Mouse (Mus musculus) cortical plate, adult 2 months (tissue): ENCODE results near the gene Map3k14.

Experiments
- CTCF ChIP-seq: fragments of 200-500 bp; IDR thresholded peaks from 2 replicates; pipeline ENCODE4 v1.5.1; 2011; ENCODE audit warnings: mild to moderate bottlenecking, control low read depth, low read length; ENCODE audit not compliant: insufficient read depth; ENCODE audit errors: extremely low read depth
- POLR2A ChIP-seq: fragments of 200-500 bp; IDR thresholded peaks from 2 replicates; pipeline ENCODE4 v1.6.1; 2011; ENCODE audit warnings: mild to moderate bottlenecking, low read length, control low read depth; ENCODE audit not compliant: insufficient read depth; ENCODE audit errors: extremely low read depth

GRCm38 (mm10) chr11:103201664-103202063 lies 65.6 kb downstream of the Map3k14 start:
- TF ChIP-seq CTCF, result no peak
- no peak for TF ChIP-seq POLR2A
